Mouse (Mus musculus) embryo, embryonic 10 days (tissue): ENCODE measurements around the gene Npy4r.

Source experiments
- DNase-seq: peaks from one replicate; pipeline ENCODE4 v3.0.0-alpha.2; 2015; ENCODE audit warnings: low spot score

Gene Npy4r

DNA sequence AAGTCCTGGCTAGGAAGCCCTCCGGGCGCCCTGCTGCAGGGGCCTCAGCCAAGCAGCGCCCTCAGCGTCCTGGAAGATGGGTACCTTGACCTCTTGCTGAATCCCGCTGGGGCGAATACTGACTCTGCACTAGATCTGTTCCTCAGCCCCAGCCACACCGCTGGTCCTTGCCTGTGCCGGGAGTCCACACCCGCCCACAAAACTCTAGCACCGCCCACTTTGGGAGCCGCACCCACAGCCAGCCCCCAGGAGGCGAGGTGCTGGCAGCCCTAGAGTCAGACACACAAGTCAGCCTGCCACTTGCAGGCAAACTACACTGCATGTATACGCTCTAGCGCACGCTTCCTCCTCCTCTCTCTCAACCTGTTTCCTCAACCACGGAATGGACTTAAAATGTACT, at the start of gene Npy4r:
TSS of gene Npy4r (minus strand) at position 148 of the 400 bp plus-strand sequence.
- DNase-seq, result peak; percentile 56

DNA sequence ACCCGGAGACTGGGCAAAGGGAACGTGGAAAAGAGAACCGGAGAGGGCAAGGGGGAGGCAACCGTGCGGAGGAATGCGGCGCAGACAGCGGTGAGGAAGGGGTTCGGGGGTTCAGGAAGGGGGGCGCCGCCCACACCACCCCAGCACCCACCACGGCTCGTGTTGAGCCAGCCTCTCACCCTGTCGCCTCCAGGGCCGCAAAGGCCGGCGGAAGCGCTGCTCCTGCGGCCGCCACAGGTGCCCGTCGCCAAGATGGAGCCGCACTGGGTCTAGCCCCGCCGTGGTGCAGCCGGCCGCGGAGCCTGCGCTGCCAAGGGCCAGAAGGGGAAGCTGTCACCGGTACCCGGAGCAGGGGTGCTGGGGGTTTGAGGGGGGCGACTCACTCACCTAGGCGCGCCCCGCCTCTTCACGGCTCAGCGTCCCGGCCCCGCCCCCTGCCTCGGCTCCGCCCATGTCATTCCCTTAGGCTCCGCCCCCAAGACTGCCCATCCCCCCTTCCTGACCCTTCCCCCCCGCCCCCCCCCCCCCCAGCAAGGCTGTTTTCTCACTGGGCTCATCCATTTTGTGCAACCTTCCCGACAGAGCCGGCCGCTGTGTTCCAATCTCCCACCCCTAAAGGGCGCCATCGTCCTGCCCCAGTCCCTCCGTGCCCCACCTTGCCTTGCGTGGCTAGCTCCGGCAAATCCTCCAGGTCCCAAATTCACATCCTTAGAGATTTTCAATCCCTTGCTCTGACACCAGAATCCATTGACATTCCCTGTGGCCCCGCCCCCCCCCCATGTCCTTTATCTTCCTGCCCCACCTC, 49.1 kb upstream of the Npy4r start, which contains the start of gene Gprin2:
TSS of gene Gprin2 (minus strand) at position 423 of the 805 bp plus-strand sequence.
- peak; percentile 17 for DNase-seq

- DNase-seq, result peak; percentile 49
Measured at GRCm38 (mm10) chr14:34200738-34201230, 48.5 kb upstream of the Npy4r start.

DNA sequence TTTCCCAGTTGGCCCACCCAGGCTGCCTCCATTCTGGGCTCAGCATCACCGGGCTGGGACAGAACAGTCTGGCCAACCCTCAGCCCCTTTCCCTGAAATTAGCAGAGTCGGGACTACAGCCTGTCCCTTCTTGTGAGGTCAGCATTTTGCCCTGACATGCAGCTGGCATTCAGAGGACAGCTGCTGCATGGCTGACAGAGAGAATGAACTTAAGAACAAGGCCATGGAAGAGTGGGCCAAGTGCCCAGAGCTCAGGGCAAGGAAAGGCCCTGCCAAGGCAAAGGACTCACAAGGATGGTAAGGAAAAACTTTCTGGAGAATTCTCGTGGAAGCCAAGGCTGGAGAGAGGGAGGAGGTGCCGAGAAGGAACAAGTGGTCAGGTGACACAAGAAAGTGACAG, 44.4 kb upstream of the Npy4r start:
- no peak for DNase-seq

DNA sequence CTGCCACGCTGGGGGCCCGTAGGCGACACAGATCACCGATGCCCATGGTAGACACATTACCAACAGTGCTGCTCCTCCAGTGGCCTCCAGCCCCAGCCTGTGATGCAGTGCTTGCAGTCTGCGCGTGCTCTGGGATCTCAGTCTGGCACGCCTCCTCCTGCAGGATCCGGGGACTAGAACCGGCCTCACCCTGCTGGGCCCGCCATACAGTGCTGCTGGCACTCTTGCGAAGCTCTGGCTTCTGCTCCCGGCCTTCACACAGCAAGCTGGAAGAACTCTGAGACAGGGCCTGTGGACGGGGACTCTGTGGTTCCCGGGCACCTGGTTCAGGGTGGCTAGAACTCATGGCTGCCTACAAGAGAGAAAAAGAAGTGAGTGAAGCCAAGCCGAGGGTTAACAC, 43.2 kb upstream of the Npy4r start:
- DNase-seq, result no peak

- no peak for DNase-seq
Measured at GRCm38 (mm10) chr14:34193879-34194278, 41.6 kb upstream of the Npy4r start.

DNA sequence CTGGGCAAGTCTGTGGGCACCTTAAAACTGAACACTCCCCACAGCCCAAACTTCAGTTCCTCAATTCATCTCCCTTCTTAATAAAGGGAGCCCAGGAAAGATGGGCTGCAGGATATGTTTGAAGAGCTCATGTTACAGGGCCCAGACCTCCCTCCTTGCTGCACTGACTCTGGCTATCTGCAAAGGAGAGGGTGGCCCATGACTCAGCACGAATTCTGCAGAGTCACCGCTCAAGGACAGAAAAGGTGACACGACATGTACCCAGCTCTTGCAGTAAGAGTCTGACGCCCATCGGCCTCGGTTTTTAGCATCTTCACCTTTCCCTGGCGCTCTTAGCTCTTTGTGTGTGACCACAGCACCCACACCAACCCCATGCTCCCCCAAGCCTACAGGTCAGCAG, 38.1 kb upstream of the Npy4r start:
- DNase-seq, result peak; percentile 35

DNA sequence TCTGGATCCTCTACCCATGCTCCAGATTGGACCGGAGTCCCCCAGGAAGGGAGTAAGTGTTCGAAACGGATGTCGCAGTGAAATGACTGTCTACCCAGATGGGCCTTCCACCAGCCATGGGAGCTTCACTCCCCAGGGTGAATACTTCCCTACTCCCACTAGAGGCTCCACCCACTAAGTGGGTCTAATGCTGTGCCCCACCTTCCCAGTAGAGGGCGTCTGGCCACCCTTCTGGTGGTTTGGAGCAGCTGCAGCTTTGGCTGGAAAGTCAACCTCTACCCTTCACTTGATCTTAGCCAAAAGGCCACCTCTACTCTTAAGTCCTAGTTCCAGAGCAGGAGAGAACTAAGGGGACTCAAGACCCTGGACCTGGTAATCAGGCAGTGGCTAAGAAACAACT, 36.3 kb upstream of the Npy4r start:
- DNase-seq, result peak; percentile 44

DNA sequence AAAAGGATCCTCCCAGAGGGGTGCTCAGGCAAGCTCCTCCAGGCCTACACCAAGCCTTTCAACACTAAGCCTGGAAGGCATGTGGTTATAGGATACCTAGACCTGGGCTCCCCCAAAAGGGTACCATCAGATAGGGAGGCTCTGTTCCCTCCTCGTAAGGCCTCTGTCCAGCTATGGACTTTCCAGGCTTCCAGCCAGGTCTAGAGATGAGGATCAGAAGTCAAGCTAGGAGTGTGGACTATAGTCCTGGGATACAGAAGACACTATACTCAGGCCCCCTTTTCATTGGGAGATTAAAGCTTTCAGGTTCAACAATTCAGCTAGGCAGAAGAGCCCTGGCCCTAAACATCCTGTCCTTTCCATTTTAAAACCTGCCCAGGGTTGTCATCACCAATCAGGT, 30.8 kb upstream of the Npy4r start:
- DNase-seq, result no peak

- no peak for DNase-seq
Measured at GRCm38 (mm10) chr14:34179351-34179750, 27.1 kb upstream of the Npy4r start.

DNA sequence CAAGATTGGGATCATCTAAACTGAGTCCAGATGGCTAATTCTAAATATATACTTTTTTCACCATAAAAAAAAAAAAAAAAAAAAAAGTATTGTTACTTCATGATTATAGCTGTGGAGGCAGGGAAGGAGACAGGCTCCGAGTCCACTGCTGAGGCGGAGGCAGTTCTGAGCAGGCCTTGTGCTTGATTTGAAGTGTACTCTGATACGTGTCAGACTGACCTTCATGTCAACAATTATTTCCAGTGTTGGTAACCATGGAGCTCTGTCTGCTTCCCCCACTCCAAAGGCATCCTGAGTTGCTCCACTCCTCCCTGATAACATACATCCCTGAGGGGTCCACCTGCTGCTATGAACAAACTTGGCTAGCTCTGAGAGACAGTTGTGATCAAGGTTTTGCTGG, 18.8 kb upstream of the Npy4r start:
- DNase-seq, result no peak

DNA sequence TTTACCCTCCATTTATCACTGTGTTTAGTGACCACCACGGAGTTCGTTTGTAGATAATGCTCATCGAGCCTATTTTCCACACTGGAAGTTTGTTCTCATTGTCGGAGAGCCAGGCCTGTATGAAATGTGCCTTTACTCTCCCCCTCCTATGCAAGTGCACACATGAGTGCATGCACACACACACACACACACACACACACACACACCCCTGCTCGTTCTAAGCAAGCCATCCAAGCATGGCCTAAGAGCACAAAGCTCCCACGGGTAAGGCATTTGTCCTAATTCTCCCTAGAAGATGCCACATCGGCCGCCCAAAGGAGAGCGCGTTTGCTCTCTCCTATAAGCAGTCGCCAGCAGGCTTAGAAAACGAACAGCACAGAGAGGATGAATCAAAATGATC, 3.5 kb upstream of the Npy4r start:
- no peak for DNase-seq

DNA sequence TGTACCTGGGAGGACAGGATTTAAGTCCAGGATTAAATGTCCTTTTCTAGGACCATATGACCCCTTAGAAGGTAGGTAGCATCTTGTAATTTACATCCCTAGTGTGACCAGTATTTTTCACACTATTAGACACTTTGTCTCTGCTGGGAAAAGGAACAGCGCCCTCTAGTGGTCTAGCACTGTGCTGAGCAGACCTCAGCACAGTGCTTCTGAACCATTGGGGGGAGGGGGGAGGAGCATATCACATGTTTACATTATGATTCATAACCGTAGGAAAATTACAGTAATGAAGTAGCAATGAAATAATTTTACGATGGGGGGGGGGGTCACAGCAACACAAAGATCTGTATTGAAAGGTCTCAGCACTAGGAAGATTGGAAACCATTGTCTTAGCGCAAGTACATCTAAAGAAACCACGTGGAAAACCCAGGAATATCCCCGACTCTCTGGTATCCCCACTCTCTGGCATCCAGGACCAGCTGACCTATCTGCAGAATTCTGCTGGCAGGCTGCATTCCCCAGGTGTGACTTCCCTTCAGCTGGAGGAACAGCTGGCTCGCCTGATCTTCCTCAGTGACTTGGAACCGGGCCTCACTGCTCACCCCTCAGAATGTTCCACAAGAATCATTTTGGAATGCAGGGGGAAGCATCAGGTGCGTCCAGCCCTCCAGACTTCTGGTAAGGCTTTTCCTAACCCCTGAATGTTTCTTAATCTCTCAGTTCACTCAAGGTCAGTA, 2.5 kb upstream of the Npy4r start:
- peak; percentile 70 for DNase-seq

DNA sequence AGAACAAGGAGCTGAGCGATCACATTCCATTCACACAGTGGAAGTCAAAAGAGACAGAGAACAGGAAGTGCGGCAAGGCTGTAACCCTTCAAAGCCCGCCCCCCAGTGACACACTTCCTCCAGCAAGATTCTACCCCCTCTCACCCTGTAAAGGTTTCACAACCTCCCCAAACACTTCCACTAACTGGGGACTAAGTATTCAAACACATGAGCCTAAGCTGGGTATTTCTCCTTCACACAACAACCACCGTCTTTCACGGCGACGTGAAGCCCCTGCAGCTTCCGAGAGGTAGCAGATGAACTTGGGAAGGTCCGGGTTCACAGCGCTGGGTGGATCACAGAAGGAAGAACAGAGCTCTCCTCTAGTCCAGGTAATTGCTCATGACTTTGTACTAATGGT, 9.4 kb downstream of the Npy4r start:
- no peak for DNase-seq

GRCm38 (mm10) chr14:34142316-34142715, 10.0 kb downstream of the Npy4r start:
- no peak for DNase-seq

DNA sequence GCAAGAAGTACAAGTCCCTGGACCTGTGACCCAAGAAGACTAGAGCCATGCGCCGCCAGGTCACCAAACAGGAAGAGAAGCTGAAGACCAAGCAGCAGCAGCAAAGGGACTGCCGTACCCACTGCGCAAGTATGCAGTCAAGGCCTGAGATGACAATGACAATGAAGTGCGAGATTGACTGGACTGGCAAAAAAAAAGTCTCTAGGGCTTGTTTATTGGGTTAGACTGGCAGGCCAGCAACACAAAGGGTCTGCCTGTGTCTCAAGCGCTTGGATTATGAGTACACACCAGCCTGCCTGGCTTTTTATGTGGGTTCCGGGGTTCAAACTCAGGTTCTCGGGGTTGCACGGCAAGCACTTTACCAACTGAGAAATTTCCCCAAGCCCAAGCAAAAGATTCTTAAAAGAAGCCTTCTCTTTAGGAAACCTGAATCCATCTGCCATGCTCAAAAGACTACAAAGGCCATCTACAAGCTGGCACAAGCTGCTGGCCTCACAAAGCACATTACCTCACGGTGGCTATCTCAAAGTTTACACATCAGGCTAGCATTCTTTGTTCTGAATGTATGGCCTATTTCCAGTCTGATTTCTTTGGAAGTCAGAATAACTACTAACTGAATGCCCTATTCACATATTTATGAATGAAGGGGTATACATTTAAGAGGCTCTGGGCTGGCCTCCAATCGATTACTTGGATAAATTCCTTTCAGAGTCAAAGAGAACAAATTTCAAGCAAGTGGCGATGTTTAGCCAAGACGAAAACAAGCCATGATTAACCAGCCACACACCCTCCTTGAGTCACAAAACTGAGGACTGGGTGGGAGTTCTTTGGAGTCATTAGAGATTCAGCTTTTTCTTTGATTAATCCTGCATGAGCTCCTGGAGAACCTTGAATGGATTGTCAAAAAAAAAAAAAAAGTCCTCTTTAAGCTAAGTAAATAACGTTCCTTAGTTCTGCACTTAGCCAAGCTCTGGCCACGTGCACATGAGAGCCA, 12.3 kb downstream of the Npy4r start:
- no peak for DNase-seq

- DNase-seq, result no peak
Measured at GRCm38 (mm10) chr14:34135391-34135790, 16.9 kb downstream of the Npy4r start.

GRCm38 (mm10) chr14:34131216-34131615, 21.1 kb downstream of the Npy4r start:
- DNase-seq, result no peak

- DNase-seq, result no peak
Measured at GRCm38 (mm10) chr14:34121691-34122090, 30.6 kb downstream of the Npy4r start.

DNA sequence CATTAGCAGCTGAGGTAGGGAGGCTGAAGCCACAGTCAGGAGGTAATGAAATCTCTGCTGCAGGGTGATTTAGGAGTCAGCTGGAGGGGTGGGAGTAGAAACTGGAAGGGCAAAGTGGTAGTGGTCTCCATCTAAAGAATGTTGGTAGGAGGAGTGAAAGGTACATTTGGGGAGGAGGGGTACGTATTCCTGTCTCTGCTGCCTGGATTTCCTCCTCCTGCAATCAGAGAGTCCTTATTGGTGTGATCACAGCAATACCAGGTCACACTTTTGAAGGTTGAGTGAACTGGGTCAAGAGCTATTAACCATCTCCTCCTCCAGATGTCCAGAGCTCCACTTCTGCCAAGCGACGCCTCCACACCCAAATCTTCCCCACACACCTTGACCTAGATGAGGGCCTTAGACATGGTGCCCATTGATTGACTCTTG, 31.4 kb downstream of the Npy4r start:
- no peak for DNase-seq

DNA sequence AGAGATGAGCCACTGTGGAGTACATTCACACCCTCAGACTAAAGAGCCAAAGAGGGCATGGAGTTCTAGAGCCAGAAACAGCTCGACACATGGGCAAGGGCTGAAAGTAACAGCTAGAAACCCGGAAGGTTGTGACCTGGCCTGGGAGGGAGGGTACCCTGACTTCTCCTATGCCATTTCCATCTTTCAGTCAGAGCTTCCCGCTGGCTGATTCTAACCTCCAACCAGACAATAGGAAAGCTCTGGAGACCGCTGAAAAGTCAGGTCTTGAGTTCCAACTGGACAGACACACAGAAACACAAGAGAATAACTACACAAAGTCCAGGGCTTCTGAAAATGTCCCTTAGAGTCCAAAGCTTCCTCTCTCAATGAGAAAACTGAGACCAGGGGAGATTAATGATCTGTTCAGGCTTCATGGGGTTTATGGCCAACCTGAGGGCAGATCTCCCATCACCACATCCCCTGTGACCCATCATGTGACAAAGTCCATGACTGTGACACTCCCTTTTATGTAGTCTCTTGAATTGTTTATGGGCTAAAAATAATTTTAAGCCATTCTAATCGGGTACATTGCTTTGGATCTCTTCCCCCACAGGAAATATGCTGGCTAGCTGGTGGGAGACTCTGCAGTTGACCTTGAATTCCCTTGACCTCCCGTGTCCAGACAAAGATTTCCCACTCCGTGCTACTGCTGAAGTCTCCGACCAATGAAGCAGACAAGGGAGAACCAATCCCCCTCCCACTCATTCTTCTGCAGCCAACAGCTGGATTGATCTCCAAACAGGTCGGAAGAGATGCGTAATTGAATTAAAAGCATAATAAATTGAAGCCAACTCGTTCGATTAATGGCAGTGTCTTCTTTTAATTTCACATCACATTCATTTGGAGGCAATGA, 32.0 kb downstream of the Npy4r start:
- no peak for DNase-seq
